Mouse (Mus musculus): ENCODE data around the gene Gnrhr. TPM values are rescaled to one million over a fixed set of nuclear protein-coding genes. Genes with fewer than 3 reads are reported as not detected.

Gnrhr gene
- not detected in 2 replicates for polyA plus RNA-seq (2014; fragmentation: Nextera tagmentation; extraction: Ambion mirVana)

GRCm38 (mm10) chr5:86197801-86198200 is at the start of gene Gnrhr:
Gnrhr (minus strand) TSS chr5:86197901.
- Histone ChIP-seq H3K36me3 (replicated peaks; ENCODE audit: control insufficient read depth, insufficient read depth) (no peaks in the 10 kb centered on the region), H3K9ac (no peak within 1 kb of the TSS), H3K27ac (no peak within 1 kb of the TSS), H3K4me2 (replicated peaks) (no peak within 1 kb of the TSS), H3K9me3 (ENCODE audit: control insufficient read depth, low read length) (no peaks in the 10 kb centered on the region), H3K4me1 (replicated peaks; ENCODE audit: control insufficient read depth, insufficient read depth, low read length) (no peaks in the 10 kb centered on the region), H3K27me3 (ENCODE audit: control insufficient read depth, insufficient read depth, low read length) (no peaks in the 10 kb centered on the region), H3K4me3 (replicated peaks; ENCODE audit: low read length) (no peak within 1 kb of the TSS)
- ATAC-seq (ENCODE audit: low FRiP score) (no peak), DNase-seq (ENCODE audit: low spot score) (no peak)
- 96% methylated on average over 10 of the region's 10 CpGs for WGBS

- DNase-seq (ENCODE audit: low spot score) (no peak), ATAC-seq (ENCODE audit: low FRiP score) (no peak)
- 94% methylated on average over 11 of the region's 11 CpGs for WGBS
- Histone ChIP-seq H3K4me2 (replicated peaks) (no peak overlapping the region), H3K36me3 (replicated peaks; ENCODE audit: control insufficient read depth, insufficient read depth) (no peaks in the 10 kb centered on the region), H3K9me3 (ENCODE audit: control insufficient read depth, low read length) (no peaks in the 10 kb centered on the region), H3K4me3 (replicated peaks; ENCODE audit: low read length) (no peak overlapping the region), H3K4me1 (replicated peaks; ENCODE audit: control insufficient read depth, insufficient read depth, low read length) (no peaks in the 10 kb centered on the region), H3K9ac (no peak overlapping the region), H3K27ac (no peak overlapping the region), H3K27me3 (ENCODE audit: control insufficient read depth, insufficient read depth, low read length) (no peaks in the 10 kb centered on the region)
Observed at GRCm38 (mm10) chr5:86246559-86246958, 48.9 kb upstream of the Gnrhr start.

GRCm38 (mm10) chr5:86244880-86245279 is 47.2 kb upstream of the Gnrhr start:
- 68% methylated on average over 1 of the region's 1 CpGs for WGBS
- H3K4me3 ChIP-seq (replicated peaks; ENCODE audit: low read length) = no peak overlapping the region
- H3K9ac ChIP-seq = no peak overlapping the region
- no peaks in the 10 kb centered on the region for H3K36me3 ChIP-seq (replicated peaks; ENCODE audit: control insufficient read depth, insufficient read depth)
- H3K27me3 ChIP-seq (ENCODE audit: control insufficient read depth, insufficient read depth, low read length) = no peaks in the 10 kb centered on the region
- H3K9me3 ChIP-seq (ENCODE audit: control insufficient read depth, low read length) = no peaks in the 10 kb centered on the region
- no peak overlapping the region for H3K4me2 ChIP-seq (replicated peaks)
- DNase-seq (ENCODE audit: low spot score) (no peak), ATAC-seq (ENCODE audit: low FRiP score) (no peak)
- no peaks in the 10 kb centered on the region for H3K4me1 ChIP-seq (replicated peaks; ENCODE audit: control insufficient read depth, insufficient read depth, low read length)
- H3K27ac ChIP-seq = no peak overlapping the region

GRCm38 (mm10) chr5:86244275-86244674 is 46.6 kb upstream of the Gnrhr start:
- Histone ChIP-seq H3K27ac (no peak overlapping the region), H3K27me3 (ENCODE audit: control insufficient read depth, insufficient read depth, low read length) (no peaks in the 10 kb centered on the region), H3K4me3 (replicated peaks; ENCODE audit: low read length) (no peak overlapping the region), H3K9me3 (ENCODE audit: control insufficient read depth, low read length) (no peaks in the 10 kb centered on the region), H3K9ac (no peak overlapping the region), H3K4me1 (replicated peaks; ENCODE audit: control insufficient read depth, insufficient read depth, low read length) (no peaks in the 10 kb centered on the region), H3K36me3 (replicated peaks; ENCODE audit: control insufficient read depth, insufficient read depth) (no peaks in the 10 kb centered on the region), H3K4me2 (replicated peaks) (no peak overlapping the region)
- ATAC-seq (ENCODE audit: low FRiP score) (no peak), DNase-seq (ENCODE audit: low spot score) (no peak)
- 89% methylated on average over 3 of the region's 3 CpGs for WGBS

- Histone ChIP-seq H3K36me3 (replicated peaks; ENCODE audit: control insufficient read depth, insufficient read depth) (no peaks in the 10 kb centered on the region), H3K9me3 (ENCODE audit: control insufficient read depth, low read length) (no peaks in the 10 kb centered on the region), H3K27ac (no peak overlapping the region), H3K27me3 (ENCODE audit: control insufficient read depth, insufficient read depth, low read length) (no peaks in the 10 kb centered on the region), H3K4me1 (replicated peaks; ENCODE audit: control insufficient read depth, insufficient read depth, low read length) (no peaks in the 10 kb centered on the region), H3K4me2 (replicated peaks) (no peak overlapping the region), H3K4me3 (replicated peaks; ENCODE audit: low read length) (no peak overlapping the region), H3K9ac (no peak overlapping the region)
- ATAC-seq (ENCODE audit: low FRiP score) = no peak
- no peak for DNase-seq (ENCODE audit: low spot score)
- WGBS = 87% methylated on average over 5 of the region's 5 CpGs
Observed at GRCm38 (mm10) chr5:86227156-86227853, 29.6 kb upstream of the Gnrhr start.

- ATAC-seq (ENCODE audit: low FRiP score) = peak; percentile 70
- H3K4me1 ChIP-seq (replicated peaks; ENCODE audit: control insufficient read depth, insufficient read depth, low read length) = no peaks in the 10 kb centered on the region
- H3K4me2 ChIP-seq (replicated peaks) = no peak overlapping the region
- H3K27ac ChIP-seq = no peak overlapping the region
- peak; percentile 87 for DNase-seq (ENCODE audit: low spot score)
- H3K27me3 ChIP-seq (ENCODE audit: control insufficient read depth, insufficient read depth, low read length) = no peaks in the 10 kb centered on the region
- no peak overlapping the region for H3K4me3 ChIP-seq (replicated peaks; ENCODE audit: low read length)
- WGBS = 17% methylated on average over 4 of the region's 4 CpGs
- no peaks in the 10 kb centered on the region for H3K9me3 ChIP-seq (ENCODE audit: control insufficient read depth, low read length)
- H3K9ac ChIP-seq = no peak overlapping the region
- no peaks in the 10 kb centered on the region for H3K36me3 ChIP-seq (replicated peaks; ENCODE audit: control insufficient read depth, insufficient read depth)
Observed at GRCm38 (mm10) chr5:86191356-86191755, 6.3 kb downstream of the Gnrhr start.

- H3K27ac ChIP-seq = no peak overlapping the region
- no peaks in the 10 kb centered on the region for H3K9me3 ChIP-seq (ENCODE audit: control insufficient read depth, low read length)
- H3K4me2 ChIP-seq (replicated peaks) = no peak overlapping the region
- DNase-seq (ENCODE audit: low spot score) = peak; percentile 57
- WGBS = 22% methylated on average over 5 of the region's 5 CpGs
- H3K4me3 ChIP-seq (replicated peaks; ENCODE audit: low read length) = no peak overlapping the region
- ATAC-seq (ENCODE audit: low FRiP score) = no peak
- H3K27me3 ChIP-seq (ENCODE audit: control insufficient read depth, insufficient read depth, low read length) = no peaks in the 10 kb centered on the region
- H3K36me3 ChIP-seq (replicated peaks; ENCODE audit: control insufficient read depth, insufficient read depth) = no peaks in the 10 kb centered on the region
- no peak overlapping the region for H3K9ac ChIP-seq
- no peaks in the 10 kb centered on the region for H3K4me1 ChIP-seq (replicated peaks; ENCODE audit: control insufficient read depth, insufficient read depth, low read length)
Observed at GRCm38 (mm10) chr5:86190770-86191169, 6.9 kb downstream of the Gnrhr start.

GRCm38 (mm10) chr5:86190290-86190689 is 7.4 kb downstream of the Gnrhr start:
- H3K36me3 ChIP-seq (replicated peaks; ENCODE audit: control insufficient read depth, insufficient read depth) = no peaks in the 10 kb centered on the region
- H3K9ac ChIP-seq = no peak overlapping the region
- DNase-seq (ENCODE audit: low spot score) (no peak), ATAC-seq (ENCODE audit: low FRiP score) (no peak)
- no peak overlapping the region for H3K27ac ChIP-seq
- no peaks in the 10 kb centered on the region for H3K27me3 ChIP-seq (ENCODE audit: control insufficient read depth, insufficient read depth, low read length)
- H3K4me1 ChIP-seq (replicated peaks; ENCODE audit: control insufficient read depth, insufficient read depth, low read length) = no peaks in the 10 kb centered on the region
- 35% methylated on average over 15 of the region's 15 CpGs for WGBS
- H3K4me2 ChIP-seq (replicated peaks) = no peak overlapping the region
- no peaks in the 10 kb centered on the region for H3K9me3 ChIP-seq (ENCODE audit: control insufficient read depth, low read length)
- no peak overlapping the region for H3K4me3 ChIP-seq (replicated peaks; ENCODE audit: low read length)

GRCm38 (mm10) chr5:86187441-86187840 is 10.3 kb downstream of the Gnrhr start:
- WGBS = 82% methylated on average over 6 of the region's 6 CpGs
- ATAC-seq (ENCODE audit: low FRiP score) = no peak
- Histone ChIP-seq H3K4me1 (replicated peaks; ENCODE audit: control insufficient read depth, insufficient read depth, low read length) (no peaks in the 10 kb centered on the region), H3K27me3 (ENCODE audit: control insufficient read depth, insufficient read depth, low read length) (no peaks in the 10 kb centered on the region), H3K9ac (no peak overlapping the region), H3K27ac (no peak overlapping the region), H3K4me2 (replicated peaks) (no peak overlapping the region), H3K9me3 (ENCODE audit: control insufficient read depth, low read length) (no peaks in the 10 kb centered on the region), H3K36me3 (replicated peaks; ENCODE audit: control insufficient read depth, insufficient read depth) (no peaks in the 10 kb centered on the region), H3K4me3 (replicated peaks; ENCODE audit: low read length) (no peak overlapping the region)
- DNase-seq (ENCODE audit: low spot score) = no peak

GRCm38 (mm10) chr5:86173778-86174177 is 23.9 kb downstream of the Gnrhr start:
- Histone ChIP-seq H3K36me3 (replicated peaks; ENCODE audit: control insufficient read depth, insufficient read depth) (peaks cover 7% of the 10 kb centered on the region; the same call in 1 of the 2 replicates), H3K4me1 (replicated peaks; ENCODE audit: control insufficient read depth, insufficient read depth, low read length) (peaks cover 11% of the 10 kb centered on the region), H3K27me3 (ENCODE audit: control insufficient read depth, insufficient read depth, low read length) (no peaks in the 10 kb centered on the region), H3K9ac (0 out of 2 replicates have a peak overlapping the region, but pooled peaks have one; percentile 67), H3K9me3 (ENCODE audit: control insufficient read depth, low read length) (no peaks in the 10 kb centered on the region), H3K4me2 (replicated peaks) (no peak overlapping the region), H3K27ac (peak overlapping the region; percentile 94), H3K4me3 (replicated peaks; ENCODE audit: low read length) (no peak overlapping the region)
- ATAC-seq (ENCODE audit: low FRiP score) = no peak
- no peak for DNase-seq (ENCODE audit: low spot score)
- WGBS = 50% methylated on average over 2 of the region's 2 CpGs

All from hindbrain, embryonic 14.5 days (tissue).